Mouse (Mus musculus) kidney, postnatal 10 days (tissue): ENCODE data around the gene Olfr270.

ENCODE experiments used
- DNase-seq: peaks from one replicate; pipeline ENCODE4 v3.0.0; 2021; ENCODE audit warnings: mixed read lengths

Olfr270 gene

GRCm38 (mm10) chr4:52964247-52964646 lies at the start of gene Olfr270:
Gene Olfr270 (plus strand): TSS chr4:52964547.
- no peak for DNase-seq

DNA sequence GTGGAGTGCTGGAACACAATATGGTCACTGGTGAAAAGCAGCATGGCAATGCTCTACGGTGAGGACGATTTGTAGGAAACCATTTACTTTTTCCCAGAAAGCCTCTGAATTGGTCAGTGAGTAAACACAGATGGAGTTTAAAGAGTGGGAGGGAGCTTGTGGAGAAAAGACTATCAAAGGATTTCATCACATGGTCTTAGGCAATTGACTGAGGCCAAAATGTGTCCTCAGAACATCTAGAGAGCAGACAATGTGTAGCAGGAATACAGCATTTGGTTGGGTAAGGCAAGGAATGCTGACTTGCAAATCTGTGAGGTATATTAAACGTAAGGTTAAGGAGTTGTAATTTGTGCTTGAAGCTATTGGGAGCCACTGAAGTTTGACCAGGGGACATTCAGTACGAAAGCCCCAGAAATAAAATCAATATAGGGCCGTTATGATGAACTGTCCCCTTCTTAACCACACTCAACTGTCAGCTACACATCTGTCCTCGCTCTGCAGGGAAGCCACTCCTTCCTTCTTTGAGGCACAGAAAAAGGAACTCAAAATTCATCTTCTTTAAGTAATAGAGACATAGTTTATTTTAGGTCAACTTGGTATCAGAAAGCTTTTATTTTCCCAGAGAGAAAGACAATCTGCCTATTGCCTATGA lies 47.6 kb upstream of the Olfr270 start:
- no peak for DNase-seq

GRCm38 (mm10) chr4:52917311-52917688 lies 47.0 kb upstream of the Olfr270 start:
- DNase-seq = no peak

DNA sequence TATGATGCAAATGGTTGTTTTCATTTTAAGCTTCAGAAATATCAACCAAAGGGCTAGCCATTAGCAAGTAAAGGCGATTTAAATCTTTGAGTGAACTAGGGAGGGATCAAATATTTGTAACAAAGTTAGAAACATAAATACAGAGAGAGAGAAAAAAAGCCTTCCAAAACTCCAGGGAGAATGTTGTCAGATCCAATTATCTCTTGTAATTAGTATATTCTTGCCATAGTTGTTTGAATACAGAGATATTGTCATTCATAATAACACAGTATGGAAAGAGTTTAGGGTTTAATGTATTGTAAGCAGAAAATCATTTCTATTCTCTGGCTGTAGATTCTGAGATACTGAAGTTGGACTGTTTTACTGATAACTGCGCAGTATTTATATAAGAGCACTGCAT lies 45.3 kb upstream of the Olfr270 start, which contains the start of gene Olfr272:
TSS of gene Olfr272 (minus strand) at position 101 of the 400 bp plus-strand sequence.
- DNase-seq = no peak

DNA sequence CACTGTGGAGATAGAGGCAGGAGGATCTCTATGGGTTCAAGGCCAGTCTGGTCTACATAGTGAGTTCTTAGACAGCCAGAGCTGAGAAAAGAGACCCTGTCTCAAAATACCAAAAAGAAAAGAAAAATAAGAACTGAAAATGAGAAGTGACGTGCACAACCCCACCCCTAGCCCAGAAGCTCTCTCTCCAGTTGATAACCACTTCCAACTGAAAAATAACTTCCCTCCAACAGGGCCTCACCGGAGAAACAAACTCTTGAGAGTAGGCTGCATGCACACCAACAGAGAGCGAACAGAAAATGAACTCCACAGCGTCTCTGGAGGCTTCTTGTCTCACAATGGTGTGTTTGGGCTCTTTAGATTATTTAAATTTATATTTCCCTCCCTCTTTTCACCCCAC lies 33.9 kb upstream of the Olfr270 start:
- DNase-seq = no peak

GRCm38 (mm10) chr4:52946665-52947064 lies 17.7 kb upstream of the Olfr270 start:
- DNase-seq = no peak

GRCm38 (mm10) chr4:52949005-52949404 lies 15.3 kb upstream of the Olfr270 start:
- DNase-seq = peak; percentile 17

GRCm38 (mm10) chr4:52958693-52959092 lies 5.7 kb upstream of the Olfr270 start:
- peak; percentile 28 for DNase-seq

- peak; percentile 14 for DNase-seq
These were observed 20.9 kb downstream of the Olfr270 start for GRCm38 (mm10) chr4:52985216-52985615.

DNA sequence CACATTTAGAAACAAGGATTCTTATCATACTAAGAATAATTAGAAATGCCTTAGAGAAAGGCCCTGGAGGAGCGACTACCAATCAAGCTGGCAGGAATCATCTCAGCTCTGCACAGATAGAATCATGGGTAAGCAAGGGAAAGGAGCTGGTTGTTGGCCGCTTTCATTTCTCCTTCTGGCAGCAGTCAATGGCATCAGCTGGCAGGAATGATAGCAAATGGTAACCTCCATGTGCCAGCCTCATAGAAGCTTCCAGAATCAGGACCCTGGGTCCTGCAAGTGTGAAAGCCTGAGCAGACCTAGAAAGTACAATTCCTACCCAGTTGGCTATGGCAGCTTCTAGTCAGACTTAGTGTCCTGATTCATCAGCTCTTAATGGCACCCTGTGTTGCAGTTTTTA lies 21.9 kb downstream of the Olfr270 start:
- DNase-seq = no peak

DNA sequence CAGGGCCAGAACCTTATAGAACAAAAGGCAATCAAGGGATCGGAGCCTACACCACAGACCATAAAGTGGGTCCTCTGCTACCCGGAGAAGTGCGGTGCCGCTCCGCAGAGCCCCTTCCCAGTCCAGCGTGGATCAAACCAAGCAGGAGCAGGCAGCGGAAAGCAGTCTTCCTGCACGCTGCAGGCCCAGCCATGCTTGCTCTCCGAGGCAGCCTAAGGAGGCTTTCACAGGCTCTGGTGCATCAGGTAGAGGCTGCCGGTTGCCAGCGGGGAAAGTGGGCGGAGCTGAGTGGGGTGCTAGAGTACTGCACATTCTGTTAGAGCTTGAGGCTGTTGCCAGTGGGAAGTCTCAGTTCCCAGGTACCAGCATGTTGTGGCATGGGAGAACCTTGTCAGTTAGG lies 24.9 kb downstream of the Olfr270 start, which contains the start of gene Nipsnap3a:
TSS of gene Nipsnap3a (plus strand) at position 25 of the 400 bp plus-strand sequence.
- peak; percentile 36 for DNase-seq

DNA sequence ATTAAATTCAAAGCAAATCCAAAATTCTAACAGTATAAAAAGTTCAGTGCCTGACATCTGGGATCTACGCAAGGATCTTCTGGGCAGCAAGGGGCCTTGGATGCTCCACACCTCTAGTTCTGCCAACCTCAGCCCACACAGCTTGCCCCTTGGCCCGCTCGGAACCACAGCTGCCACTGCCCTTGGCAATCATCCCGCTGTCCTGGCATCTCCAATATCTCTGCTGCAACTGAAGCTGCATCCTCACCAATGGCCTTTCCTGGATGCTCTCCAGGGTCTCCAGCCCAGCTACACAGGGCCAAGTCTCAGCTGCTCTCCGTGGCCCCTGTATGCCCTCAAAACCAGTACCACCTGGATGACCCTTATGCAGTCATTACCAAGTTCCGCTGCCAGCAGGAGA lies 35.1 kb downstream of the Olfr270 start:
- no peak for DNase-seq

GRCm38 (mm10) chr4:53000154-53000553 lies 35.8 kb downstream of the Olfr270 start:
- no peak for DNase-seq

- DNase-seq = no peak
These were observed 44.8 kb downstream of the Olfr270 start for GRCm38 (mm10) chr4:53009183-53009582.

DNA sequence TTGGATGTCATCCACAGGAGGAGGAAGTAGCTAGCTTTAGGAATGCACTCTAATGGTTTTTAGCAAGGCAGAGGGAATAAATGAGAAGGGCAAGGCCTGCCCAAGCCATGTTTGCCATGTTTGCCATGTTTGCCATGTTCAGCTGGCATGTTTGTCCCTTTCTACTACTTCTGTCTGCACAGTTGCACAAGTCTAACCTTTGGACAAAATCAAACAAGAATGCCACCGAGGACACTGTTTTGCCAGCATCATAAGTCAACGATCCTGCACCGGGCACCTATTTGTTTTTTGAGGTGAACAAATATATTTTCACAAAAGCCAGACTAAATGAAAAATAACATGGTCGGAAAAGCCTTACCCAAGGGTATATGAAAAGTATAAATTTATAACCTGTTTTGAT lies 45.5 kb downstream of the Olfr270 start:
- DNase-seq = no peak

DNA sequence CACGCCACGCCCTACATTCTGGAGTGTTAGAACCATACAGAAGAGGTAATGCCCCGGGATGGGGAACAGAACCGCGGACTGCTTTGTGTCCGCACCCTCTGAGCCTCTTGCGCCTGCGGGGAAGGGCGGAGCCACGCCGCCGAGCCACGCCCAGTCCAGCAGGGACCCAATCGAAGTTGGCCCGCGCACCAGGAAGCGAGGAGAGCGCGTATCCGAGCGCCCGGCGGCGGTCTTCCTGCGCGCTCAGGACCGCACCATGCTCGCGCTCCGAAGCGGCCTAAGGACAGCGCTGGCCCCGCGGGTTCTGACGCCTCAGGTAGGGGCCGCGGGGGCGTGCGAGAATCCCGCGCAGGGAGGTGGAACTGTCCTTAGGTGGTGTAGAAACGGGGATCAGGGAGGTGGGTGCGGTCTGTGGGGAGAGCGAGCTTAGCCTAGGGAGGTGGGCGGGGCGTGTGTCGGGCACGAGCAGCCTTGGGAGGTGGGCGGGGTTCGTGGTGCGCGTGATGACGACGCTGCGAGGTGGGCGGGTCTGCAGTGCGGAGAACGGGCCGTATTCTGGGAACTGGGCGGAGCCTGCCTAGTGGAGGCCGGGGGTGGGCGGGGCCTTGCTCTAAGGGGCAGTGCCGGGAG lies 47.5 kb downstream of the Olfr270 start, which contains the start of gene Nipsnap3b:
TSS of gene Nipsnap3b (plus strand) at position 149 of the 630 bp plus-strand sequence.
- DNase-seq = peak; percentile 99

DNA sequence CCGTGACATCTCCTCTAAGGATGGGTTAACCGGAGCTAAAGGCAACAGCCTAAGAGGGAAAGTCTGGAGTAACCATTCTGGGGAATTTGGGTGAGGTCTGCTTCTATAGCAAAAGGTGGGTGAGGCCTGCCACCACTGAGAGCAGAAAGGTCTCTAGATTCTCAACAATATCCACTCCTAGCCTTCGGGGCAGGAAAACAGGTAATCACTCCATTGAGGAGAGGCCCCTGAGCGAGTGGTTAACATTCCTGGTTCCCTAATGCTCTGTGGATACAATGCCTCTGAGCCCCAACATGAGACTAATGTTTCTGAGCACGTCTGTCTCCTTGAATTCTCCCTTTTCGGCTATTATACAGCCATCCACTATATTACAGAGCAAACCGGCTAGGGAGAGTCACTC lies 50.1 kb downstream of the Olfr270 start:
- no peak for DNase-seq

GRCm38 (mm10) chr4:53015024-53015423 lies 50.7 kb downstream of the Olfr270 start:
- DNase-seq = no peak

DNA sequence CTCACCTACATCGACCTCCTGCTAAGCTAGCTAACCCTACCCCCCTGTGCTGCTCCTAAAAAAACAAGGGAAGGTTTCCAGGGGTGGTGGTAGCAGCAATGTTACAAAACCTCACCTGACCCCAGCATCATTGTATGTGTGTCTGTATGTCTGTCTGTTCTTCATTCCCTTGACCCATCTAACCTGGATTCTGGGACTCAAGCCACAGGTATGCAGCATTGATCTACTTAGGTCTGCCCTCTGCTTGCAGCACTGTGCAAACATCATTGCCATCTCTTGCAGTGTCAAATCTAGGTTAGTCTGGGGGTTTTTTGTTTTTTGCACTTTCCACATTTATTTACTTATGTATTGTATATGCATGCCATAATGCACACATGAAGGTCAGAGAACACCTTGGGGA lies 54.0 kb downstream of the Olfr270 start:
- DNase-seq = no peak
